Mouse (Mus musculus) neural tube, embryonic 13.5 days (tissue): ENCODE measurements at regions not wholly inside any gene's neighbourhood (a gene's known extent, or its start where the extent isn't known, plus 50 kb on each side); places are given as distances from the start of the nearest gene placed in this dataset.
A peak's percentile ranks its signal among the peaks of the same experiment; 100 is the strongest.

Experiments
- ATAC-seq: fragments of 200-750 bp; cut with Nextera tagmentation; 2 replicates; pipeline ENCODE4 v1.8.0; 2017; ENCODE audit warnings: low read depth, mild to moderate bottlenecking, moderate TSS enrichment, moderate library complexity
- H3K27ac ChIP-seq: fragments of 300-500 bp; sonication (generic); replicated peaks from 2 replicates; pipeline ENCODE4 v1.5.1; 2015; ENCODE audit warnings: moderate library complexity, mild to moderate bottlenecking, inconsistent platforms
- H3K27me3 ChIP-seq: fragments of 300-500 bp; sonication (generic); 2 replicates; pipeline ENCODE4 v1.6.1; 2015; ENCODE audit warnings: mild to moderate bottlenecking, inconsistent platforms
- H3K36me3 ChIP-seq: fragments of 300-500 bp; sonication (generic); 2 replicates; pipeline ENCODE4 v1.6.1; 2015; ENCODE audit warnings: mild to moderate bottlenecking, inconsistent platforms
- H3K4me1 ChIP-seq: fragments of 300-500 bp; sonication (generic); replicated peaks from 2 replicates; pipeline ENCODE4 v1.6.1; 2015; ENCODE audit warnings: inconsistent platforms
- H3K4me2 ChIP-seq: fragments of 300-500 bp; sonication (generic); 2 replicates; pipeline ENCODE4 v1.6.1; 2015; ENCODE audit warnings: inconsistent platforms, mild to moderate bottlenecking, moderate library complexity
- H3K4me3 ChIP-seq: fragments of 300-500 bp; sonication (generic); 2 replicates; pipeline ENCODE4 v1.5.1; 2015; ENCODE audit warnings: mild to moderate bottlenecking, inconsistent platforms
- H3K9ac ChIP-seq: fragments of 300-500 bp; sonication (generic); 2 replicates; pipeline ENCODE4 v1.6.1; 2015; ENCODE audit warnings: moderate library complexity, mild to moderate bottlenecking, inconsistent platforms
- H3K9me3 ChIP-seq: fragments of 300-500 bp; sonication (generic); 2 replicates; pipeline ENCODE4 v1.6.1; 2016; ENCODE audit warnings: inconsistent platforms
- WGBS: fragments of 180-500 bp; shearing (Covaris S2); methylation state at CpG from one replicate; pipeline ENCODE4 v1.1.7; 2015; 5-methylcytosine and 5-hydroxymethylcytosine counted together

DNA sequence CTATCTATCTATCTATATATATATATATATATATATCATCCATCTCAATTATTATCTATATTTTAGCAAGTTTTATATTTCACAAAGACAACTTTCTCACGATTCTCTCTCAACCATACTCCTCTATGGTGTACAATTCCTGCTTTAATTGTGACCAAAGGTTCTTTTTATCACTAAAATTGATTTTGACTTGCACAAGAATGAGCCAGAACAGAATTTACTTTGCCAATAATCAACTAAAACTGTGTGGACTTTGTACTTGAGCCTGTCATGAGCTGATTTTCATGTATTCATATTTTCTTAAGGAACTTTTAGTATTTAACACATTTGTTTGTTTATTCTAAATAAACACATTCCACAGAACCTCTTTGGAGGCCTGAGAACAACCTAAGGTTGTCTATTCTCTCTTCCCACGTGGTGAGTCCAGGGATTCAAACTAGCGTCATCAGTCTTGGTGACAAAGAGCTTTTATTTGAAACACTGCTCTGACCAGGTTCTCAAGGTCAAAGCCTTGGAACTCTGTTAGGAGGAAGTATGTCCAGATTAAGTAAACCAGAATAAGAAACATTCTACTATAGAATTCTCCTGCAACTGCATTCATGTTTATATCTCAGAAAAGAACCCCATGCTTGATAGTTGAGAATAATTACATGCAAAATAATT, 207.7 kb downstream of the Gm11146 start:
- Histone ChIP-seq H3K9me3 (no peaks in the 10 kb centered on the region), H3K4me1 (peaks cover 22% of the 10 kb centered on the region), H3K36me3 (0 out of 2 replicates have a peak, but pooled peaks cover 4% of the 10 kb centered on the region), H3K27ac (no peak overlapping the region), H3K27me3 (no peaks in the 10 kb centered on the region), H3K4me3 (no peak overlapping the region), H3K4me2 (no peak overlapping the region), H3K9ac (no peak overlapping the region)
- ATAC-seq = no peak
- 44% methylated on average over 3 of the region's 3 CpGs for WGBS

DNA sequence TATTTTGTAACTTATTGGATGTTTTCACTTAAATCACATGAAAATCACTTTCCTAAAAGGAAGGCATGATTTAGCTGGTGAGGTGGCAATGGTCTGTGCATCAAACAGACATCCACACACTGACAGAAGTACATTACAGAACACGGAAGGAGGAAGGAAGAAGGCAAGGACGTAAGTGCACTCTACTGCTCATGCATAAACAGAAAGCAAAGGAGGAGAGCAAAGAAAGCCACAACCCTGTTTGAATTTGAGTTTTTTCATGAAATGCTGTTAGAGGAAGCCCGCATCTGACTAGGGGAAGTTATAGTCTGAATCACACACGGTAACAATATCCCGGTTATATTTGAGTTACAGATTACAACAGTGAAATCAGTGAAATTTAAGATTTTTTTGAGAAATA, 208.4 kb downstream of the Gm11146 start:
- H3K27ac ChIP-seq = 0 out of 2 replicates have a peak overlapping the region, but pooled peaks have one; percentile 14
- ATAC-seq = no peak
- no peak overlapping the region for H3K4me2 ChIP-seq
- no peak overlapping the region for H3K4me3 ChIP-seq
- H3K4me1 ChIP-seq = peaks cover 18% of the 10 kb centered on the region
- 0 out of 2 replicates have a peak, but pooled peaks cover 4% of the 10 kb centered on the region for H3K36me3 ChIP-seq
- WGBS = 72% methylated on average over 5 of the region's 5 CpGs
- H3K9me3 ChIP-seq = no peaks in the 10 kb centered on the region
- no peak overlapping the region for H3K9ac ChIP-seq
- H3K27me3 ChIP-seq = no peaks in the 10 kb centered on the region

GRCm38 (mm10) chr16:77392205-77392604, 209.7 kb downstream of the Gm11146 start:
- ATAC-seq = no peak
- Histone ChIP-seq H3K4me3 (no peak overlapping the region), H3K9me3 (no peaks in the 10 kb centered on the region), H3K27me3 (no peaks in the 10 kb centered on the region), H3K4me1 (peaks cover 20% of the 10 kb centered on the region), H3K27ac (no peak overlapping the region), H3K36me3 (0 out of 2 replicates have a peak, but pooled peaks cover 4% of the 10 kb centered on the region), H3K4me2 (no peak overlapping the region), H3K9ac (no peak overlapping the region)
- WGBS = 84% methylated on average over 4 of the region's 4 CpGs

DNA sequence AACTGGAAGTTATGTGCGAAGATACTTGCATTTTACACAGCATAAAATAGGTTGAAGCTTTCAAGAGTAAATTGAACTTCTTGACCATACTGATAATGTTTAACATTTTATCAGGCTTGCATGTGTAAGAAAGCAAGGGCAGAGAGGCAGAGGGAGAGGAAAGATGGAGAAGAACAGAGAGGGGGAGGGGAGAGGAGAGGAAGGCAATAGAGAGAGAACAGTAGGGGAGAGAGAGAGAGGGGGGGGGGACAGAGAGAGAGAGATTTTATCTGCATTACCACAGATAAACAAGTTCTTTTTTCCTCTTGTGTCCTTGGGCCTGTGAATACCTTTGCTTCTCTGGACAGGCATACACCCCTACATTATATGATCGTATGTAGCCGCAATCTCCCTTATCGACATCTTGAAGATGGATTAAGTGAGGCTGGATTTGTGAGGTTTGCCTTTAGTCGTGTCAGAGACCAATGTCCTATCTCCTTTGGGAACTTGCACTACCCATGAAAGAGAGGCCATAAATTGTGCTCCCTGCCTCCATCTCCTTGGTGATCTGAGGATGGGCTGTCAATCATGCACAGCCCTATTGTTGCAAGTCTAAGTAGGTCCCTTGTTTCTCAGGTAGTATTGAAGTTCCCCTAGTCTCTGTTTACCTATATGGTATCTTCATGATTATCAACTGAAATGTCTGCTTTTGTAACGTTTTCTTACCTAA, 217.7 kb downstream of the Gm11146 start:
- no peaks in the 10 kb centered on the region for H3K36me3 ChIP-seq
- ATAC-seq = peak; percentile 62; the same call in 1 of the 2 replicates
- no peak overlapping the region for H3K4me2 ChIP-seq
- H3K4me1 ChIP-seq = peaks cover 52% of the 10 kb centered on the region
- 38% methylated on average over 6 of the region's 6 CpGs for WGBS
- H3K27me3 ChIP-seq = no peaks in the 10 kb centered on the region
- H3K9ac ChIP-seq = no peak overlapping the region
- no peaks in the 10 kb centered on the region for H3K9me3 ChIP-seq
- no peak overlapping the region for H3K4me3 ChIP-seq
- peak overlapping the region; percentile 69 for H3K27ac ChIP-seq

GRCm38 (mm10) chr16:77382790-77383189, 219.1 kb downstream of the Gm11146 start:
- no peak overlapping the region for H3K4me3 ChIP-seq
- no peak overlapping the region for H3K9ac ChIP-seq
- H3K36me3 ChIP-seq = no peaks in the 10 kb centered on the region
- no peaks in the 10 kb centered on the region for H3K27me3 ChIP-seq
- no peak for ATAC-seq
- H3K27ac ChIP-seq = no peak overlapping the region
- no peaks in the 10 kb centered on the region for H3K9me3 ChIP-seq
- WGBS = 52% methylated on average over 2 of the region's 2 CpGs
- H3K4me1 ChIP-seq = peaks cover 41% of the 10 kb centered on the region
- no peak overlapping the region for H3K4me2 ChIP-seq

DNA sequence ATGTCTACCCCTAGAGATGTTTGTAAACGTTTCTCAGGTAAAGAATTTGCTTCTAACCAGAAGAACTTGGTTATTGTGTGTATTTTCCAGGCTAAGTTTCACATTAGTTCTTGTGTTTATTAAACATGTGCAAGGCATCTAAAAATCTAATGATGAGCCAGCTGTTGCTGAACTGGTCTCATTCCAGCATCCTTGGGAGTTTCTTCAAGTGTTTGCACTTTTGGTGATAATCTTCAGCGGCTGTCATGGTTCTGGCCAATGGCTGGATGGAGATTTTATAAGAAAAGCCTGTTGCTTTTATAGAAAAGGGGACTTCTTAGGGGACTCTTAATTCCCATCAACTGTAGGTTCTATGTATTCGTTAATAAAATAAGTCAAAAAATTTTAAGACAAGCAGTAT, 229.1 kb downstream of the Gm11146 start:
- no peaks in the 10 kb centered on the region for H3K27me3 ChIP-seq
- no peak for ATAC-seq
- 93% methylated on average over 3 of the region's 3 CpGs for WGBS

GRCm38 (mm10) chr16:77369810-77370209, 232.1 kb downstream of the Gm11146 start:
- Histone ChIP-seq H3K36me3 (no peaks in the 10 kb centered on the region), H3K4me2 (no peak overlapping the region), H3K4me1 (peaks cover 10% of the 10 kb centered on the region; the same call in 1 of the 2 replicates), H3K9me3 (no peaks in the 10 kb centered on the region), H3K27ac (no peak overlapping the region), H3K9ac (no peak overlapping the region), H3K4me3 (no peak overlapping the region), H3K27me3 (no peaks in the 10 kb centered on the region)
- ATAC-seq = no peak
- 82% methylated on average over 2 of the region's 2 CpGs for WGBS

More for the DNA sequence above, 229.1 kb downstream of the Gm11146 start:
- Histone ChIP-seq H3K9ac (no peak overlapping the region), H3K27ac (no peak overlapping the region), H3K4me3 (no peak overlapping the region), H3K9me3 (no peaks in the 10 kb centered on the region), H3K4me1 (peaks cover 4% of the 10 kb centered on the region; the same call in 1 of the 2 replicates), H3K4me2 (no peak overlapping the region), H3K36me3 (no peaks in the 10 kb centered on the region)

DNA sequence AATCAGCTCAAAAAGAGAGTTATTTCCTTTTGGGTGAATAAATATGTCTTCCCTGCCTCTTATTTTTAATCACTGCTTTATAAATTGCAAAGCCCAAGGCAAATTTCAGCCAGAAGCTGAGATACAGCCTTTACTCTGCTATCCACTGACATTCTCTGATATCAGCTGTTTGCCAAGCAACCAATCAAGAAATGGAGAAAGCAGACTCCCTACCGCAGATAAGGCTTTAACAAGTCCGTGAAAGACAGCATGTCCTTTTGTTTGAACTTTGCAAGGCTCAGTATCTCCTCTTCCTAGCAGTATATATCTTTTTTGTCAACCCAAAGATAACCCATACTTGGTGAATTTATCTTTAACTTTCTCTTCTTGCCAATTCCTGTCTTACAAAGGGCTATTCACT, 236.6 kb downstream of the Gm11146 start:
- Histone ChIP-seq H3K4me2 (no peak overlapping the region), H3K36me3 (no peaks in the 10 kb centered on the region), H3K27me3 (no peaks in the 10 kb centered on the region), H3K9me3 (no peaks in the 10 kb centered on the region), H3K4me1 (peaks cover 21% of the 10 kb centered on the region), H3K9ac (no peak overlapping the region), H3K27ac (no peak overlapping the region), H3K4me3 (no peak overlapping the region)
- WGBS = 46% methylated on average over 2 of the region's 2 CpGs
- no peak for ATAC-seq

DNA sequence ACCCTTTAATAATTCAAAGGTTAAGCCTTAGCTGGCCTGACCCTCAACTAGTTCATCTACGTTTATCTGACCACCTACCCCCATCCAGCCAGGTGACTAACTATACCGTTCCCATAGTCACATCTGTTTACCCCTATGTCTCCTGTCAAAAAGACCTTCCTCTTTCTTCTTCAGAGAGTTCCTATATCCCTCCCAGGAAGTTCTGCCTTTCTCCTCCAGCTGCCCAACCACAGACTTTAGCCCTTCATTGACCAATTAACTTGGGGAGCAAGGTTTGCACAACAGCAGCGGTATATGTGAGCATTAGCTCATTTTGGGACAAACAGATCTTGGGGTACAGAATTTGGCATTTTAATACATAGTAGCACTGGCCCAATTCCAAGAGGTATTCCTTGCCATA, 237.5 kb downstream of the Gm11146 start:
- 88% methylated on average over 3 of the region's 3 CpGs for WGBS

GRCm38 (mm10) chr16:77359190-77359589, 242.7 kb downstream of the Gm11146 start:
- Histone ChIP-seq H3K4me2 (no peak overlapping the region), H3K9me3 (no peaks in the 10 kb centered on the region), H3K36me3 (no peaks in the 10 kb centered on the region), H3K4me1 (peaks cover 25% of the 10 kb centered on the region), H3K9ac (no peak overlapping the region), H3K27me3 (no peaks in the 10 kb centered on the region), H3K4me3 (no peak overlapping the region), H3K27ac (no peak overlapping the region)
- no peak for ATAC-seq
- WGBS = 89% methylated on average over 5 of the region's 5 CpGs

More for the DNA sequence above, 237.5 kb downstream of the Gm11146 start:
- H3K9ac ChIP-seq = no peak overlapping the region
- no peak for ATAC-seq
- H3K27ac ChIP-seq = no peak overlapping the region
- peaks cover 24% of the 10 kb centered on the region for H3K4me1 ChIP-seq
- no peak overlapping the region for H3K4me2 ChIP-seq
- no peaks in the 10 kb centered on the region for H3K27me3 ChIP-seq
- no peak overlapping the region for H3K4me3 ChIP-seq
- no peaks in the 10 kb centered on the region for H3K9me3 ChIP-seq
- no peaks in the 10 kb centered on the region for H3K36me3 ChIP-seq

- Histone ChIP-seq H3K9me3 (no peaks in the 10 kb centered on the region), H3K9ac (no peak overlapping the region), H3K36me3 (0 out of 2 replicates have a peak, but pooled peaks cover 3% of the 10 kb centered on the region), H3K4me2 (no peak overlapping the region), H3K27me3 (no peaks in the 10 kb centered on the region), H3K4me3 (no peak overlapping the region), H3K27ac (no peak overlapping the region), H3K4me1 (peaks cover 18% of the 10 kb centered on the region)
- no peak for ATAC-seq
- 83% methylated on average over 5 of the region's 5 CpGs for WGBS
Observed at GRCm38 (mm10) chr16:77355260-77355659, 246.6 kb downstream of the Gm11146 start.

- Histone ChIP-seq H3K9ac (no peak overlapping the region), H3K9me3 (no peaks in the 10 kb centered on the region), H3K4me1 (peaks cover 9% of the 10 kb centered on the region), H3K4me3 (no peak overlapping the region), H3K36me3 (0 out of 2 replicates have a peak, but pooled peaks cover 3% of the 10 kb centered on the region), H3K27ac (no peak overlapping the region), H3K27me3 (no peaks in the 10 kb centered on the region), H3K4me2 (no peak overlapping the region)
- WGBS = 90% methylated on average over 3 of the region's 3 CpGs
- no peak for ATAC-seq
Observed at GRCm38 (mm10) chr16:77354201-77354712, 247.6 kb downstream of the Gm11146 start.
